Mouse (Mus musculus): ENCODE data around the gene Scgb2b12.
"Not testable (repeated sequence)": the region's sequence is repeated elsewhere in the genome, so short reads cannot be mapped to it uniquely, and the experiment has no call there.

Scgb2b12 gene

GRCm38 (mm10) chr7:32327145-32327544 is at the start of gene Scgb2b12:
TSS of gene Scgb2b12 (minus strand) at chr7:32327245.
- not testable (repeated sequence) for DNase-seq (ENCODE audit: low spot score)

- not testable (repeated sequence) for DNase-seq (ENCODE audit: low spot score)
Measured at GRCm38 (mm10) chr7:32333882-32334281, 6.8 kb upstream of the Scgb2b12 start, which contains the start of gene Scgb1b12. TSS of gene Scgb1b12 (plus strand) at chr7:32334182.

Data from testis, postnatal 10 days (tissue).